Mouse (Mus musculus) effector memory CD4-positive, alpha-beta T cell, adult 7 months (primary cell): Measurements from ENCODE around the gene Ces2b. TPM values are rescaled to one million over a fixed set of nuclear protein-coding genes. Genes with fewer than 3 reads are reported as not detected.

Source experiments
- polyA plus RNA-seq: library from polyadenylated mRNA; unstranded; fragments of 100-300 nt; shearing (Covaris generic); gene quantifications from one replicate; pipeline ENCODE4 v1.2.1, GENCODE M21; 2017

Ces2b gene
- not detected for polyA plus RNA-seq

DNA sequence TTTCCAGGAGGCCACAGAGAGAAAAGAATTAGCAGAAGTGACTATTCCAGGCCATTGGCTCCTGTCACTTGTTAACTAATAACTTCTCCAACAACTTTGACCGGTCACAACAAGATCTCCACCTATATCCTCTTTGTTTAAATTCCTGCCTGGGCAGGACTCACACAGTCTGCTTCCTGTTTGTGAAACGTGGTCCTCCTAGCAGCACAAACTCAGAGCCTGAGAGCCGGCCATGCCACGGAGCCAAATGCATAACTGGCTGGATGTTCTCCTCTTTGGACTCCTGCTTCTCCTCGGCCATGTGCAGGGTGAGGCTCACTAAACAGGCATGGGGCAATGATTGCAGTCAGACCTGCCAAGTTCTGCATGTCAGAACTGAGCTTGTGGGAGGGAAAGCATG is at the start of gene Ces2b:
Gene Ces2b (plus strand): TSS at position 133 of the 400 bp plus-strand sequence.

GRCm38 (mm10) chr8:104846831-104847230 is 15.5 kb downstream of the Ces2b start, which contains the start of gene Ces2c:
Ces2c (plus strand) TSS chr8:104847068.

Other genes with a start within 250 kb of the Ces2b start
- gene Pdp2, start 240.1 kb upstream of the Ces2b start, polyA plus RNA-seq: 4.5 TPM
- not detected for gene Cdh16, start 207.2 kb upstream of the Ces2b start, polyA plus RNA-seq
- gene Rrad, start 200.2 kb upstream of the Ces2b start, polyA plus RNA-seq: 237 TPM
- 170 TPM for gene Ciao2b, start 189.6 kb upstream of the Ces2b start, polyA plus RNA-seq
- gene Ces2a, start 97.6 kb upstream of the Ces2b start, polyA plus RNA-seq: not detected
- 5.9 TPM for gene Ces2c, start 15.5 kb downstream of the Ces2b start, polyA plus RNA-seq
- not detected for gene Ces2e, start 94.7 kb downstream of the Ces2b start, polyA plus RNA-seq
- gene Ces2f, start 115.8 kb downstream of the Ces2b start, polyA plus RNA-seq: not detected
- gene Ces2g, start 130.1 kb downstream of the Ces2b start, polyA plus RNA-seq: 0.16 TPM
- 0.21 TPM for gene Ces2h, start 169.3 kb downstream of the Ces2b start, polyA plus RNA-seq
- gene Ces3a, start 217.0 kb downstream of the Ces2b start, polyA plus RNA-seq: not detected